Comparison of ENCODE assay signal across 7 mouse cellular contexts in the genomic region with DNA sequence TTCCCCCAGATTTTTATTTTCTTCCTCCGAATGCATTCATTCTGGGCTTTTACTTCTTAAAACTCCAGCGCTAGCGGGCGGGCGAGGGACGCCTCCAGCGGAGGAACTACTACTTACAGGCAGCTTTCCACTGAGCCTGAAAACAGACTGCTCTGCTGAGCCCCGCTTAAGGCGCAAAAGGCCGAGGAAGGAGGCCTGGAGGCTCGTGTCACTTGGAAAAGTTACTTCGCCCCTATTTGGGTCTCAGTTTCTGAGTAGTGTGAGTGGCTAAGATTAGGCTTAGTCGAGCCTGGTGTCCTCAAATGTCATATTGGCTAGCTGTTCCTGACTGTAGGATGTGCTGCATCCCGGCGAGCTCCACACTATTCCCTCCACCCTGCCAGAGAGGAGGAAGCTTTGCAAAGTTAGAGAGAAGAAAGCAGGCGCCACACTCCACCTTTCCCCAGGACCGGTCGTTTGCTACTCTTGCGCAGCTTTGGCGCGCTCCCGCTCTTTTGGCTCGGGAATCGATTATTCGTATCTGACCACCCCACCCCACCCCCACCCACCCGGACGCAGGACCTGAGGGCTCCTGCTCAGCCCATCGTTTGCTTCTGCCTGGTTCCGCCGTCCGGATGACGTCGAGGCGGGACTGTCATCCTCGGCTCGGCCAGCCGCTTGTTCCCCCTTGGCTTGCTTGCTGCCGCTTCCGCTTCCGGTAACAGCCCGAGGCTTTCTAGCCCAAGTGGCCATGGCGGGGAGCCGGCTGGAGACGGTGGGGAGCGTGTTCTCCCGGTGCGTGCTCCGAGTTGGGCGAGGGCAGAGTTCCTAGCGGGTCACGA. TPM values are rescaled to one million over a fixed set of nuclear protein-coding genes. Genes with fewer than 3 reads are reported as not detected.
DNase-seq lines count a peak whose midpoint lies in the region; ATAC-seq and TF ChIP-seq lines count a peak whose summit lies in the region.

Gene Mrps23 (plus strand): TSS at position 677 of the 821 bp plus-strand sequence.

- peaks cover 5% of the 10 kb centered on the region; the same call in 1 of the 2 replicates for H3K36me3 ChIP-seq in embryonic facial prominence, embryonic 12.5 days
- no peaks in the 10 kb centered on the region for H3K36me3 ChIP-seq in kidney, adult 2 months (ENCODE audit: control insufficient read depth, insufficient read depth, low read length)
- H3K36me3 ChIP-seq in limb, embryonic 12.5 days = peaks cover 13% of the 10 kb centered on the region
- 0 out of 2 replicates have a peak, but pooled peaks cover 6% of the 10 kb centered on the region for H3K36me3 ChIP-seq in midbrain, embryonic 15.5 days (replicated peaks)
- H3K36me3 ChIP-seq in spleen, adult 2 months (ENCODE audit: control insufficient read depth, insufficient read depth, low read length) = peaks cover 5% of the 10 kb centered on the region

- H3K27ac ChIP-seq in embryonic facial prominence, embryonic 12.5 days = peak within 1 kb of the TSS; percentile 92
- H3K27ac ChIP-seq in kidney, adult 2 months (ENCODE audit: insufficient read depth, low read depth, low read length) = peak within 1 kb of the TSS; percentile 95
- peak within 1 kb of the TSS; percentile 95 for H3K27ac ChIP-seq in limb, embryonic 12.5 days
- peak within 1 kb of the TSS; percentile 73 for H3K27ac ChIP-seq in midbrain, embryonic 15.5 days
- H3K27ac ChIP-seq in spleen, adult 2 months (ENCODE audit: insufficient read depth, low read length) = peak within 1 kb of the TSS; percentile 70

- H3K27me3 ChIP-seq in embryonic facial prominence, embryonic 12.5 days = 0 out of 2 replicates have a peak, but pooled peaks cover 4% of the 10 kb centered on the region
- H3K27me3 ChIP-seq in kidney, adult 2 months (replicated peaks; ENCODE audit: control insufficient read depth, insufficient read depth, low read length) = no peaks in the 10 kb centered on the region
- peaks cover 13% of the 10 kb centered on the region; the same call in 1 of the 2 replicates for H3K27me3 ChIP-seq in limb, embryonic 12.5 days
- no peaks in the 10 kb centered on the region for H3K27me3 ChIP-seq in midbrain, embryonic 15.5 days (replicated peaks)
- no peaks in the 10 kb centered on the region for H3K27me3 ChIP-seq in spleen, adult 2 months (ENCODE audit: control insufficient read depth, insufficient read depth, low read length)

- peak; percentile 41 for TF ChIP-seq POLR2A in kidney, adult 2 months (IDR thresholded peaks at IDR 0.05; ENCODE audit: low read depth, low read length)
- peak; percentile 83 for TF ChIP-seq POLR2A in spleen, adult 2 months (IDR thresholded peaks at IDR 0.05; ENCODE audit: low read depth, low read length)

- peak within 1 kb of the TSS; percentile 90 for H3K4me3 ChIP-seq in embryonic facial prominence, embryonic 12.5 days
- peak within 1 kb of the TSS; percentile 92 for H3K4me3 ChIP-seq in kidney, adult 2 months (ENCODE audit: insufficient read depth, low read depth, low read length)
- H3K4me3 ChIP-seq in limb, embryonic 12.5 days (replicated peaks) = peak within 1 kb of the TSS; percentile 85
- H3K4me3 ChIP-seq in midbrain, embryonic 15.5 days = peak within 1 kb of the TSS; percentile 70
- H3K4me3 ChIP-seq in spleen, adult 2 months (ENCODE audit: extremely low read depth, insufficient read depth, insufficient read length) = peak within 1 kb of the TSS; percentile 87

- under 1% methylated on average over 51 of the region's 51 CpGs for WGBS in embryonic facial prominence, embryonic 12.5 days
- WGBS in kidney, adult 2 months = under 1% methylated on average over 51 of the region's 51 CpGs
- WGBS in limb, embryonic 12.5 days = under 1% methylated on average over 51 of the region's 51 CpGs
- under 1% methylated on average over 51 of the region's 51 CpGs for WGBS in midbrain, embryonic 15.5 days
- under 1% methylated on average over 51 of the region's 51 CpGs for WGBS in spleen, adult 2 months

- peak; percentile 91 for ATAC-seq in embryonic facial prominence, embryonic 12.5 days (ENCODE audit: insufficient number of reproducible peaks, insufficient read depth, low FRiP score, low TSS enrichment)
- peak; percentile 86 for ATAC-seq in limb, embryonic 12.5 days (ENCODE audit: insufficient number of reproducible peaks, insufficient read depth, low FRiP score, low TSS enrichment, low read depth)
- ATAC-seq in midbrain, embryonic 15.5 days (replicated peaks) = peak; percentile 95

- H3K9me3 ChIP-seq in embryonic facial prominence, embryonic 12.5 days = no peaks in the 10 kb centered on the region
- no peaks in the 10 kb centered on the region for H3K9me3 ChIP-seq in limb, embryonic 12.5 days
- H3K9me3 ChIP-seq in midbrain, embryonic 15.5 days = no peaks in the 10 kb centered on the region

- DNase-seq in adrenal gland, postnatal 25 days = peak; percentile 92
- DNase-seq in heart, adult 18-20 months = peak; percentile 94 to 97
- peak; percentile 97 for DNase-seq in kidney, adult 2 months
- DNase-seq in spleen, adult 2 months (ENCODE audit: low read depth in 1 of 2, low spot score in 2 of 2) = peak; percentile 81 to 93

- peak within 1 kb of the TSS; percentile 93 for H3K4me2 ChIP-seq in embryonic facial prominence, embryonic 12.5 days (replicated peaks)
- H3K4me2 ChIP-seq in limb, embryonic 12.5 days = peak within 1 kb of the TSS; percentile 95
- peak within 1 kb of the TSS; percentile 90 for H3K4me2 ChIP-seq in midbrain, embryonic 15.5 days

- TF ChIP-seq CTCF in kidney, adult 2 months (conservative IDR thresholded peaks at IDR 0.05; ENCODE audit: insufficient read depth, insufficient read length, low read depth, low read length) = peak; percentile 51
- 0 out of 2 replicates have a peak, but pooled peaks have one; percentile 17 for TF ChIP-seq CTCF in spleen, adult 2 months (IDR thresholded peaks at IDR 0.05; ENCODE audit: extremely low read depth, insufficient read depth, insufficient read length, insufficient replicate concordance)

- H3K4me1 ChIP-seq in embryonic facial prominence, embryonic 12.5 days = peaks cover 18% of the 10 kb centered on the region
- H3K4me1 ChIP-seq in kidney, adult 2 months (ENCODE audit: control insufficient read depth, insufficient read depth, low read length) = peaks cover 13% of the 10 kb centered on the region; the same call in 1 of the 2 replicates
- H3K4me1 ChIP-seq in limb, embryonic 12.5 days (replicated peaks) = peaks cover 22% of the 10 kb centered on the region
- H3K4me1 ChIP-seq in midbrain, embryonic 15.5 days = peaks cover 26% of the 10 kb centered on the region
- H3K4me1 ChIP-seq in spleen, adult 2 months (ENCODE audit: control insufficient read depth, insufficient read depth, insufficient read length) = peaks cover 5% of the 10 kb centered on the region; the same call in 1 of the 2 replicates

- peak within 1 kb of the TSS; percentile 83 for H3K9ac ChIP-seq in embryonic facial prominence, embryonic 12.5 days
- peak within 1 kb of the TSS; percentile 81 for H3K9ac ChIP-seq in limb, embryonic 12.5 days (replicated peaks)
- peak within 1 kb of the TSS; percentile 83 for H3K9ac ChIP-seq in midbrain, embryonic 15.5 days

RNA-seq across cellular contexts. Expression of gene Mrps23, which starts in this region (rescaled TPM):
- 133 and 199 TPM in 2 replicates for total RNA-seq in adrenal gland, postnatal 25 days (2021)
- polyA plus RNA-seq in embryonic facial prominence, embryonic 12.5 days (2016; fragmentation: Nextera tagmentation; extraction: Ambion mirVana) = 63.2 and 65.3 TPM in 2 replicates
- 100 to 1,000 TPM; 327 to 375 TPM for total RNA-seq in heart, adult 18-20 months (2021)
- polyA plus RNA-seq in kidney, adult 2 months (2012; rRNA removed) = 53.0 and 61.6 TPM in 2 replicates
- polyA plus RNA-seq in limb, embryonic 12.5 days (2016; fragmentation: Nextera tagmentation; extraction: Ambion mirVana) = 53.2 and 59.5 TPM in 2 replicates
- polyA plus RNA-seq in midbrain, embryonic 15.5 days (2015; fragmentation: Nextera tagmentation; extraction: Ambion mirVana) = 60.6 and 62.4 TPM in 2 replicates
- 23.1 and 30.0 TPM in 2 replicates for polyA plus RNA-seq in spleen, adult 2 months (2012; rRNA removed)

Comparison
In these comparisons a context has a peak if more than half of its experiments do, and no peak if none do; other contexts are left out.
1. Peak in every context shown above with its lines: DNase-seq, ATAC-seq, H3K4me3 ChIP-seq and H3K27ac ChIP-seq.